Mouse (Mus musculus): ENCODE measurements at regions not wholly inside any gene's neighbourhood (a gene's known extent, or its start where the extent isn't known, plus 50 kb on each side); places are given as distances from the start of the nearest gene placed in this dataset.
"Not testable (repeated sequence)": the region's sequence is repeated elsewhere in the genome, so short reads cannot be mapped to it uniquely, and the experiment has no call there.

DNA sequence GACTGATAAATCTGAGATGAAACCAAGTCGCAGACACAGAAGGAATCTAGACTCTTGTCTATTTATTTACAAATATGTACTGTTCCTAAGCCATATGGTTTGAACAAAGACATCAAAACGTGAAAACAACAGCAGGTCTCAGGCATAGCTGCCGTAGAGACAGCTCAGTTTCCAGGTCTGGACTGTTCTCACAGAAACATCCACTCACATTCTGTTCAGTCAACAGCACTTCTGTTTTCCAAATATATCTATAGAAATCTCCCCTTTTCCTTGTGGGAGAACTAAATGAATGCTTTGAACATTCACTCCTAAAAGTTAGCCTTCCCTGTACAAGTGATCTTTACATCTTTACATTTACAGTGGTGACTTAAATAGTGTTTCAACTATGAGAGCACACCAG is 156.8 kb upstream of the Slc13a1 start:
- WGBS = 71% methylated on average over 3 of the region's 3 CpGs
- no peak overlapping the region for H3K9ac ChIP-seq
- ATAC-seq (ENCODE audit: low FRiP score, low read depth) = no peak

DNA sequence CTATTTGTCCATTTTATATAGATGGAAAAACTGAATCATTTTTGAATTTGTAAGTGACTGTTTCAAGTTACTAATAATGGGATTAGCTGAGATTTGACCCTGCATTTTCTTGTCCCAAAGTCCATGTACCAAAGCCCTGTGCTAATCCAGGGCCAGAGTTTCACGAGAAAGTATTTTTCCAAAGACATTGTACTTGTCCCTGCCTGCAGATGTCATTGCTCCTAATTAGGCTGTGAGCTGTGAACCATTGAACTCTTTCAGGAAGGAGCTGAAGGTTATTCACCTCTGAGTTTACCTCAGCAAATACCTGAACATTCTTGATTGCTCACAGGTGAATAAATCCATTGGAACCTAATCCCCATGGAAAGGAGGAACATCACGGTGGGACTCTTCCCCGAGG is 154.5 kb upstream of the Slc13a1 start:
- no peak overlapping the region for H3K27ac ChIP-seq (replicated peaks)
- 90% methylated on average over 3 of the region's 3 CpGs for WGBS
- H3K9me3 ChIP-seq = no peaks in the 10 kb centered on the region
- H3K4me1 ChIP-seq (replicated peaks) = no peaks in the 10 kb centered on the region
- ATAC-seq (ENCODE audit: low FRiP score, low read depth) = no peak
- H3K9ac ChIP-seq = no peak overlapping the region
- no peak overlapping the region for H3K4me3 ChIP-seq
- no peaks in the 10 kb centered on the region for H3K27me3 ChIP-seq
- H3K4me2 ChIP-seq = no peak overlapping the region
- no peaks in the 10 kb centered on the region for H3K36me3 ChIP-seq

More for the DNA sequence above, 156.8 kb upstream of the Slc13a1 start:
- Histone ChIP-seq H3K27ac (replicated peaks) (no peak overlapping the region), H3K4me2 (no peak overlapping the region), H3K4me1 (replicated peaks) (no peaks in the 10 kb centered on the region), H3K36me3 (no peaks in the 10 kb centered on the region), H3K9me3 (no peaks in the 10 kb centered on the region), H3K27me3 (no peaks in the 10 kb centered on the region), H3K4me3 (no peak overlapping the region)

DNA sequence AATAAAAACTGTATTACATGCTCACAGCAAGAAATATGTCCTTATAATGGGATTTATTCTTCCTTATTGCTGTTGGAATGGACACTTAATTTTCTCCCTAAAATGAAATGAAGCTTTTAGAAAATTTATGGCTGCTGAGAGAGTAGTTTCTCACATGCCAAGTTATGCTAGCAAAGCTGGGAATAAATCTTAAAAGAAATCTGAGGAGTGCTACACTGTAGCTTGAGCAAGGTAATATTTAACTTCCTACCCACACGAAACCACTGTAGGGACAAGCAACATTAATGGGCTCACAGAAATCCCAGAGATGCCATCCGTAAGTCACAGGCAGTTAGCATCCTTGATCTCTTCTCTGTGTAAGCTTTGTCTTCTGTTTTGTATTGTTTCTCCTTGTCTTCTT is 151.0 kb upstream of the Slc13a1 start:
- Histone ChIP-seq H3K27ac (replicated peaks) (no peak overlapping the region), H3K36me3 (no peaks in the 10 kb centered on the region), H3K4me3 (no peak overlapping the region), H3K4me2 (no peak overlapping the region), H3K9me3 (no peaks in the 10 kb centered on the region), H3K4me1 (replicated peaks) (no peaks in the 10 kb centered on the region), H3K27me3 (no peaks in the 10 kb centered on the region), H3K9ac (no peak overlapping the region)
- 78% methylated on average over 2 of the region's 2 CpGs for WGBS
- no peak for ATAC-seq (ENCODE audit: low FRiP score, low read depth)

DNA sequence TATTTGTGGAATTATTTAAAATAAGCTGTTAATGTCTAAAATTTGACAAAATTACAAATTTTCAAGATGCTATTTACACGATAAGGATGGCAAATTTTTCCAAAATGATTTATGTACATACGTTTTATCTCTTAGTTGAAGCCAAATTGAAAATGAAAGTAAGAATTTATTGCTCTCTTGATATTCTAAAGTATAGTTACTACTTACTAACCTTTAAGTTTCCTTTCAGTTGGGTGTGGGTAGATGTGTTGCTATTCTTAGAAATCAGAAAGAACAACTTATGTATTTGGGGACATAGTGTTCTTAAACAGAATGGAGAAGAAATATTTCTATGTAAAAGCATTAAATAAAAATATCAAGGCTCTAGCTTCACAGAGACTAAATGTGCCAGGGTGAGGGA is 142.8 kb upstream of the Slc13a1 start:
- Histone ChIP-seq H3K4me2 (no peak overlapping the region), H3K27ac (replicated peaks) (no peak overlapping the region), H3K9me3 (no peaks in the 10 kb centered on the region), H3K4me3 (no peak overlapping the region), H3K9ac (no peak overlapping the region), H3K27me3 (no peaks in the 10 kb centered on the region), H3K36me3 (no peaks in the 10 kb centered on the region), H3K4me1 (replicated peaks) (no peaks in the 10 kb centered on the region)
- no peak for ATAC-seq (ENCODE audit: low FRiP score, low read depth)
- 94% methylated on average over 2 of the region's 2 CpGs for WGBS

DNA sequence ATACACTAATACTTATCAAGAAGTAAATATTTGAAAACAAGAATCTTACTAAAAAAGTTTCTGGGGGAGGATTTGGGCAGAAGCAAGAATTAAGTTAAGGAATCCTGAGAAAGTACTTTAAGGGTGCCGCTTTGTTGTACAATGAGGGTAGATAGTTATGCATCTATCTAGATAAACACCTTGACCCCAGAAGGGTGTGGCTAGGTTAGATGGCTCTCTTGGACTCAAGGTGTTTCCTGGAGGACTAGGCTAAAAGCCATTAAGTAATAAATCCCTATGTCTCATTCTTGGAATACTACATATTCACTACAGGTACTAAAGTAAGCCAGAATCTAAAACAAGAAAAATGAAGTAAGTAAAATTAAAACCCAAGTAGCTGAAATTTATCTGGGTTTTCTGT is 141.9 kb upstream of the Slc13a1 start:
- Histone ChIP-seq H3K27ac (replicated peaks) (no peak overlapping the region), H3K4me3 (no peak overlapping the region), H3K9ac (no peak overlapping the region), H3K4me1 (replicated peaks) (no peaks in the 10 kb centered on the region), H3K4me2 (no peak overlapping the region), H3K9me3 (no peaks in the 10 kb centered on the region), H3K27me3 (no peaks in the 10 kb centered on the region), H3K36me3 (no peaks in the 10 kb centered on the region)
- WGBS = 96% methylated on average over 1 of the region's 1 CpGs
- no peak for ATAC-seq (ENCODE audit: low FRiP score, low read depth)

DNA sequence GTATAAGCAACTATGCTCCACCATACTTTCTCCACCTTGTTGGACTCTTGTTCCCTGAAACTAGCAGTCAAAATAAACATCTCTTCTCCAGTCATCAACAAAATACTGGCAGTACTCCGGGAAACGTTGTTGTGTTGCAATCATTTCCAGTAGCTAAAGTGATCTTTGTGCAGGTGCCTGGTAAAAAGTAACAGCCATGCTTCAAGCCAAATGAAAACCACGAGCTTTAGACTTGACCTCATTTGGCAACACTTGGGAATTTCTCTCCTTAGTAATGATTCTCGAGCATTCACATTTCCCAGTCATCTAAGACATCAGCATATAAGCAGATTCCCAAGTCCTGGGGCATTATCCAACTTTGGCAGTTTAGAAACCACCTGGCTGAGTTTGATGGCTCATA is 133.8 kb upstream of the Slc13a1 start:
- Histone ChIP-seq H3K4me1 (replicated peaks) (no peaks in the 10 kb centered on the region), H3K4me2 (no peak overlapping the region), H3K4me3 (no peak overlapping the region), H3K27ac (replicated peaks) (no peak overlapping the region), H3K9ac (no peak overlapping the region), H3K27me3 (no peaks in the 10 kb centered on the region), H3K36me3 (no peaks in the 10 kb centered on the region), H3K9me3 (no peaks in the 10 kb centered on the region)
- ATAC-seq (ENCODE audit: low FRiP score, low read depth) = no peak
- WGBS = 90% methylated on average over 4 of the region's 4 CpGs

DNA sequence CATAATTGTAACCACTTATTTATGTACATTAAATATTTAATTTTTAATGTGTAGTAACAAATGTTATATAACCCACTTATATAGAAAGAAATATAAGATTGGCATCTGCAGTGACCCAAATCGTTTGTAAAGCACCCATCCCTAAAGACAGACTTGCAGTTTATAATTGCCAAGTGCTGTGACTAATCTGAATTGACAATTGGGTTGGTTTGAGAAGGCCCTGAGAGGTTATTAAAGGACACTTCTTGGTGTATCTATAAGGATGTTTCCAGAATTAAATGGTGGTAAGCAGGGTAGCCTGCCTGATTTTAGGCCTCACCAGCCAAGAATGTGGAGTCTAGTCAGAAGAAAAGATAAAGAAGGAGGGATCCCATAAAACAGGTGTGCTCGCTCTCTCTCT is 133.3 kb upstream of the Slc13a1 start:
- Histone ChIP-seq H3K4me3 (no peak overlapping the region), H3K36me3 (no peaks in the 10 kb centered on the region)
- 46% methylated on average over 1 of the region's 2 CpGs for WGBS

DNA sequence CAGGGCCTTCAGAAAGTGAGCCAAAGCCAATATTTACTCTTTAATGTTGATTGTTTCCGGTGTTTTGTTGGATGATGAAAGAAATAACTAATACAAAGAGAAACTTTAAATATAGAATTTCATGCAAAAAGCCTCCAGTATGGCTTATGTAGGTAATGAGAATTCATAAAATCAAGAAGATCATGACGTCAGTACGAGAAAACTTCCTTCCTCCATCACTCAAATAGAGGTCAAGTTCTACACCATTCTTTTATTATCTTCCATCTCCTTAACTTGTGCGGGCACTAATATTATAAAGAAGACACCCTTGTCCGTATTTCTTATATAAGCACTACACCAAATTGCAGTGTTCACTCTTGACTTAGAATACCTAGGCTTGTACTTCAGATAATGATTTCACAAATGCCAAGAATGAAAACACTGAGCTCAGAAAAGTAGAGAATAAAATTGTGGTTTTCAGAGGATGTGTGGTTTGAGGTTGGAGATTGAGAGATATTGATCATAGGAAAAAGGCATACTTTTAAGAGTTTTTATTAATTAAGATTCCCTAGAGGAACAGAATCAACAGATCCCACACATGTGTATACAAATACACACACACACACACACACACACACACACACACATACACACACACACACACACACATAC is 130.8 kb upstream of the Slc13a1 start:
- no peak overlapping the region for H3K27ac ChIP-seq (replicated peaks)
- H3K36me3 ChIP-seq = no peaks in the 10 kb centered on the region
- H3K9me3 ChIP-seq = no peaks in the 10 kb centered on the region
- no peaks in the 10 kb centered on the region for H3K27me3 ChIP-seq
- H3K4me3 ChIP-seq = no peak overlapping the region
- no peaks in the 10 kb centered on the region for H3K4me1 ChIP-seq (replicated peaks)
- no peak for ATAC-seq (ENCODE audit: low FRiP score, low read depth)
- no peak overlapping the region for H3K9ac ChIP-seq
- H3K4me2 ChIP-seq = no peak overlapping the region
- 91% methylated on average over 5 of the region's 5 CpGs for WGBS

More for the DNA sequence above, 133.3 kb upstream of the Slc13a1 start:
- Histone ChIP-seq H3K9ac (no peak overlapping the region), H3K4me2 (no peak overlapping the region), H3K27me3 (no peaks in the 10 kb centered on the region), H3K9me3 (no peaks in the 10 kb centered on the region), H3K27ac (replicated peaks) (no peak overlapping the region), H3K4me1 (replicated peaks) (no peaks in the 10 kb centered on the region)
- ATAC-seq (ENCODE audit: low FRiP score, low read depth) = no peak

DNA sequence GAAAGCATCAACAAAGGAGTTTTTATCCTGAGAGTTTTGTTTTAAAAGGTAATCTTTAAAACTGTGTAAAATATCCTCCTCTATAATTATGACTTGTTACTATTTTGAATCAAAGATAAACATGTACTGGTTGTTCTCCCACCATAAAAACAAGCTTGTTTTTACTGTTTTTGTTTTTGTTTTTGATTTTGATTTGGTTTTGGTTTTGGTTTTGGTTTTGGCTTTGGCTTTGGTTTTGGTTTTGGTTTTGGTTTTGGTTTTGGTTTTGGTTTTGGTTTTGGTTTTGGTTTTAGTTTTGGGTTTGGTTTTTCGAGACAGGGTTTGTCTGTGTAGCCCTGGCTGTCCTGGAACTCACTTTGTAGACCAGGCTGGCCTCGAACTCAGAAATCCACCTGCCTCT is 120.9 kb upstream of the Slc13a1 start:
- not testable (repeated sequence) for H3K4me2 ChIP-seq; ATAC-seq (ENCODE audit: low FRiP score, low read depth)
- WGBS = 89% methylated on average over 2 of the region's 2 CpGs

DNA sequence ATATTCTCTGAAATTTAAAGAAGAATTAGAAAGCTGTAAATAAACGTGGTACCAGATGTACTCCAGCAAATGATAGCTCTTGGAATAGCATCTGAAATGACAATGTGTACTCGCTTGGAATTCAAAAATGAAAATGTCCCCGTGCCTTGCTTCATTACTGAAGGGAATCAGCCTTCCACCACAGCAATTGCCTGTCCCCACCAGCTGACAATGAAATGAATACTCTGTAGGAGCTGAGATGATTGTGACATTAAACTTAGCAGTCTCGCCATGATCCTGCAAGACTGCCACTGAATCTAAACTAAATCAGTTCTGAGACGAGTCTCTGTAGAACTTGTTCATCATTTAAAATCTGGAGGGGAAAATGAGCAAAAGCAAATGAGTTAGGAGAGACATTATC is 104.9 kb upstream of the Slc13a1 start:
- Histone ChIP-seq H3K4me2 (no peak overlapping the region), H3K4me3 (no peak overlapping the region), H3K27me3 (no peaks in the 10 kb centered on the region), H3K27ac (replicated peaks) (no peak overlapping the region), H3K9ac (no peak overlapping the region), H3K36me3 (no peaks in the 10 kb centered on the region), H3K9me3 (no peaks in the 10 kb centered on the region), H3K4me1 (replicated peaks) (no peaks in the 10 kb centered on the region)
- no peak for ATAC-seq (ENCODE audit: low FRiP score, low read depth)
- WGBS = 63% methylated on average over 5 of the region's 5 CpGs

More for the DNA sequence above, 120.9 kb upstream of the Slc13a1 start:
- H3K4me3 ChIP-seq; H3K36me3 ChIP-seq; H3K9me3 ChIP-seq; H3K4me1 ChIP-seq (replicated peaks); H3K27ac ChIP-seq (replicated peaks); H3K27me3 ChIP-seq; H3K9ac ChIP-seq: not testable (repeated sequence)

DNA sequence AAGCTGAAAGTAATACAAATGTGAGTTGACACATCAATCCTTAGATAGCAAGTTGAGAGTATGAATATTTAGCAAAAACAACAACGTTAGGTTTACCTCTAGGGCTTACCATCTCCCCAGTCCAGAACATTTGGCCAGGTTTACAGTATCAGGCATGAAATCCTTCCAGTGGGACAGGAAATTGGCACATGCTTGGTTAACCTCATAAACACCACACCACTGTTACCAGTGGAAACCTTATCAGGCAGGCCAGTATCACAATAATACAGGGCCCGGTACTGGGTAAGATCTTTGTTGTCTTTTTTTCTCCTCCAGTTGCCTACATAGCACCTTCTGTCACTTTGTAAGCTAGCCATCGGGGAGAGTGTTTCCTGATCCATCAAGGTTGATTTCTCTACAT is 101.7 kb upstream of the Slc13a1 start:
- Histone ChIP-seq H3K9me3 (no peaks in the 10 kb centered on the region), H3K27ac (replicated peaks) (no peak overlapping the region), H3K36me3 (no peaks in the 10 kb centered on the region), H3K4me3 (no peak overlapping the region), H3K27me3 (no peaks in the 10 kb centered on the region), H3K4me2 (no peak overlapping the region), H3K4me1 (replicated peaks) (no peaks in the 10 kb centered on the region), H3K9ac (no peak overlapping the region)
- no peak for ATAC-seq (ENCODE audit: low FRiP score, low read depth)
- 91% methylated on average over 3 of the region's 3 CpGs for WGBS

DNA sequence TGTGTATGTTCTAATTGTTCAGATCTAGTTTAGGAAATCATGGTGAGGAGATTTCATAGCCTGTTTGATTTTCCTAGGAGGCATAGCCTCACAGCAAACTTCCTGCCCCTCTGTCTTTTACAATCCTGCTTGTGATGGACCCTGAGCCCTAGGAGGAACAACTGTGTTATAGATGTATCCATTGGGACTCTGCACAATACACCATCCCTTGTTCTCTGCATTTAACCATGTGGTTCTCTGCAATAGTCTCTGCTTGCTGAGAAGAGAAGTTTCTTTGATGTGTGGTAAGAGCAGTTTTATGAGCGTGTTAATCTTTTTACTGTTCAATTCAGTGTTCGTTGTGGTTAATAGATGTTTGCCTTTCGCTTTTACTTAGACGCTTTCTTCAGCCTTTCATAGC is 95.9 kb upstream of the Slc13a1 start:
- ATAC-seq (ENCODE audit: low FRiP score, low read depth) = no peak
- no peaks in the 10 kb centered on the region for H3K9me3 ChIP-seq

DNA sequence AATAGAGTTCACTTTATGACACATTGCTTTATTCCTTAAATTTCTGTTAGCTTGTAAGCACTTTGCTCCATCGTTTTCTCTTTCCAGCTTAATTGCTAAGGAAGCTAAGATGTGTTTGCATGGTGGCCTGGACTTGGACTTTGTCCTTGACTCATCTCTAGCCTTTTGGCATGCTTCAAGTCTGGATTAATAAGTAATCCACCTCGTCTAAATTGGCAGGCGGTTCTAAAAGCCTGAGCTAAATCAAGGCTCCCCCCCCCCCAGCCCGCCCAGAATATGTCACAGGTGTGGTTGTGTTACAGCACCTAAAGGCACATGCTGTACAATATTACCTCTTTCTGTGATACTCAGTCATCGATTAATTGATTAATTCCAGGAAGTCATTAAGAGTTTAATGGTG is 94.7 kb upstream of the Slc13a1 start:
- H3K4me1 ChIP-seq (replicated peaks) = no peaks in the 10 kb centered on the region
- no peaks in the 10 kb centered on the region for H3K9me3 ChIP-seq
- WGBS = 83% methylated on average over 5 of the region's 5 CpGs
- H3K9ac ChIP-seq = no peak overlapping the region
- H3K36me3 ChIP-seq = no peaks in the 10 kb centered on the region
- no peak for ATAC-seq (ENCODE audit: low FRiP score, low read depth)
- no peak overlapping the region for H3K27ac ChIP-seq (replicated peaks)
- no peaks in the 10 kb centered on the region for H3K27me3 ChIP-seq
- no peak overlapping the region for H3K4me2 ChIP-seq
- H3K4me3 ChIP-seq = no peak overlapping the region

More for the DNA sequence above, 95.9 kb upstream of the Slc13a1 start:
- Histone ChIP-seq H3K4me1 (replicated peaks) (no peaks in the 10 kb centered on the region), H3K9ac (no peak overlapping the region), H3K36me3 (no peaks in the 10 kb centered on the region), H3K27ac (replicated peaks) (no peak overlapping the region), H3K4me2 (no peak overlapping the region), H3K4me3 (no peak overlapping the region), H3K27me3 (no peaks in the 10 kb centered on the region)
- 83% methylated on average over 4 of the region's 4 CpGs for WGBS
